Mouse (Mus musculus) left cerebral cortex, postnatal 25 days (tissue): ENCODE data around the gene Fgf8. TPM values are rescaled to one million over a fixed set of nuclear protein-coding genes. Genes with fewer than 3 reads are reported as not detected.

ENCODE experiments used
- DNase-seq, 2 experiments: peaks; one replicate each; pipeline ENCODE4 v3.0.0; 2022; ENCODE audit warnings: low spot score in 2 of 2, mixed read lengths in 1 of 2
- intact Hi-C: fragments of 180-260 bp; cut with DNase I; formaldehyde crosslinking; loops from one replicate; pipeline ENCODE4 v1.15.1; 2025
- total RNA-seq, 2 experiments: library from RNA; stranded (reverse); gene quantifications; 2 replicates each; pipeline ENCODE4 v1.2.3; 2021

Gene Fgf8
- not detected for total RNA-seq

DNA sequence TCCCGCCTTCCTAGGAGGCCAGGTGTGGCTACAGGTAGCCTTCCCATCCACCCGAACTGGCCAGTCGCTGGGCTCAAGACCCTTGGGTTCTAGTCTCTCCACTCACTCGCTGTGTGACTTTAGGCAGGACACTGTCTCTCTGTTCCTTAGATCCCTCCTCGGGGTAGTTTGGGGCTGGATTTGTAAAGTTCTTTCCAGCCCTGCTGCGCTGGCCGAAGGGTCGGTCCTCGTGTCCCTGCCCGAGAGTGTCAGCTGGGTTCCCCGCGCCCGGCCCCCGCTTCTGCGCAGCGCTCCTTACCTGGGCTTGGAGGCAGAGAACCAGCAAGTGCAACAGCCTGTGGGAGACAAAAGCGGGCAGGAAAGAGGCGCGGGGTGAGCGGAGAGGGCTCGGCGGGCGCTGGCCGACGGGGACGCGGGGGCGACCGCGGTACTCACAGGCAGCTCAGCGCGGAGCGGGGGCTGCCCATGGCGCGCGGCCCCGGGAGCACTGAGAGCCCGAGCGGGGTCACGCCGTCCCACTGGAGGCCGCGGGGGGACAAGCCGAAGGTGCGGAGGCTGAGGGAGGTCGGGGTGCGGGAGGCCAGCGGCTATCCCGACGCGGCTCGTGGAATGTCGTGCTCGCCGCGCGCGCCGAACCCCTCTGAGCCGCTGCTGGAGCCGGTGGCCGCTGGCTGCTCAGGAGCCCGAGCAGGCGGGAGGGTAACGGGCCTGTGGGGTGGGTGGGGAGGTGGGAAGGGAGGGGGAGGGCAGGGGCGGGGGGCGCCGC lies at the start of gene Fgf8:
Gene Fgf8, minus strand, starts transcription at position 698 of the 766 bp plus-strand sequence.
- DNase-seq, result no peak
- intact Hi-C loops, result no loop called here

DNA sequence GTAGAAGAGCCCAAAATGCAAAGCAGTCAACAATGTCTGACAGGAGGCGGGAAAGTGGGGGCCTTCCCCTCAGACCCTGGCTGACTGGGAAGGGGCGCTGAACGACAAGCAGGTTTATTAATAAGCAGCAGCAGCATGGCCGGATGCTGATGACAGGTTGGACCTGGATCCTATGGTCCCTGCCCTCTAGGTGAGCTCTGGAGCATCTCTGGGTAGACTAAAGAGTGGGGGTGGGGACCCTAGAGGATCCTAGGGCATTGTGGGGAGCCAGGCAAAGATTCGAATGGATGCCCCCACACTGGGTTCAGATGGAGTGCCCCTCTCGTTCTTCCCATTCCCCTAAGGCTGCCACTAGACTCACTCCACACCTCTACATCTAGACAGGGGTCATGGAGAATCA lies 49.7 kb upstream of the Fgf8 start:
- no peak for DNase-seq
- intact Hi-C loops, result no loop called here

DNA sequence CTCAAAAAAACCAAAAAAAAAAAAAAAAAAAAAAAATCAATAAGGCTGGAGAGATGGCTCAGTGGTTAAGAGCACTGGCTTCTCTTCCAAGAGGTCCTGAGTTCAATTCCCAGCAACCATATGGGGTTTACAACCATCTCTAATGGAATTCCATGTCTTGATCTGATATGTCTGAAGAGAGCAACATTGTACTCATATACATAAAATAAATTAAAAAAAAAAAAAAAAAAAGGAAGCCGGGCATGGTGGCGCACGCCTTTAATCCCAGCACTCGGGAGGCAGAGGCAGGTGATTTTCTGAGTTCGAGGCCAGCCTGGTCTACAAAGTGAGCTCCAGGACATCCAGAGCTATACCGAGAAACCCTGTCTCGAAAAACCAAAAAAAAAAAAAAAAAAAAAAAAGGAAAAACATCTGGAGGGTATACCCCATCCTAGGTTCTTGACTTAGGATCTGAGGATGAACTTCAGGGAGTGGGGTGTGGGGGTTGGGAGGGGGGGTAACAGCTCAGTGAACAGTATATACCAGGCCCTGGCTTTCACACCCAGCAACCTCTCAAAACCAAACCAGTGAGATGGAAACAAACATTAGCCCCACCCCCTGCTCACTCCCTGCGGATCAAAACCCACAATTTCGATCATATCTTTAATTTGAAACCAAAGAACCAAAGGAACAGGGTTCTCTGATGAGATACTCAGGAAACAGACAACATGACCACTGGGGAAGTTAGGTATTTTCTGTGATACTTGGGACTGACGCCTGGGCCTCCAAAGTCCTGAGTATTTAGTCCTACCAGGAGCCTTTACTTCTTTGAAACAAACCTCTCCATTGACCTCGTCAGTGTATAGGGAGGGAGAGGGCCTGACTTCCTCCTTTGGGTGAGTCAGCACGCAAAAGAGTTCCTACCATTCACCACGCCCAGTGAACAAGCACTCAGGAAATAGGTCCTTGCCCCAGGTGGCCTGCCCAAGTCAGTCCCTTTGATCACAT lies 47.5 kb upstream of the Fgf8 start:
- DNase-seq, result no peak
- intact Hi-C loops, result no loop called here

DNA sequence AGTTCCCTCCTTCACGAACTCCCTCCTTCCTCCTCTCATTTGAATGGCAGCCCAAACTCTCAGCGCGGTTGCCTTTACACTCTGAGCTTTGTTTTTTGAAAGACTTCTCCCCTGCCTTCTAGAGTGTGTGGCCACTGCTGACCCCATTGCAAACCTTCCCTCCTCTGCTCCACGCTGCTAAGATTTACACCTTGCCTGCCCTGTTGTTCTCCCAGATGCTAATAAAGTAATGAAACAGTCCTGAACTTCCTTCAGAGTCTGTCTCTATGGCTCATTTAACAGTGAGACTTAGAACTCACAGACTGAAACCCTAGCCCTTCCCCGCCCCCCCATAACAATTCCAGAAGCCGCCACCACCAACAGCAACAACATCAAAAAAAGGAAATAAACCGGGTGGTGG lies 46.6 kb upstream of the Fgf8 start:
- no peak for DNase-seq
- intact Hi-C loops, result no loop called here

DNA sequence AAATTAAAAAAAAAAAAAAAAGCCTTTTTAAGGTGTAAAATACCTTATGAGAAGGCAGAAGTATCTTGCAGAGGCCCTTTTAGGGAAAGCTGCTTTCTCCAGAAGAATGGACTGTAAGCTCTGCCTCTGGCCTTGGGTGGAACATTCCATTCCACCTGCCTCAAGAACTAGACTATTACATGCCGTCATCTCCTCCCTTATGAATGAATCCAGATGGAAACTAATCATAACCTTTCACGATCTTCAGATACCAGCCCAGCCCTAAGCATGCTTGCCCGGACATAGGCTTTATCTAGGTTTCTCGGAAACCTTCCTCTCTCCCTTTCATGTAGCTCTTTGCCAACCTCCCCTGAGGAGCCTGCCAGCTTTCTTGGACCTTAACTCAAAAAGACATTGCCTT lies 45.6 kb upstream of the Fgf8 start:
- DNase-seq, result no peak
- intact Hi-C loops, result no loop called here

DNA sequence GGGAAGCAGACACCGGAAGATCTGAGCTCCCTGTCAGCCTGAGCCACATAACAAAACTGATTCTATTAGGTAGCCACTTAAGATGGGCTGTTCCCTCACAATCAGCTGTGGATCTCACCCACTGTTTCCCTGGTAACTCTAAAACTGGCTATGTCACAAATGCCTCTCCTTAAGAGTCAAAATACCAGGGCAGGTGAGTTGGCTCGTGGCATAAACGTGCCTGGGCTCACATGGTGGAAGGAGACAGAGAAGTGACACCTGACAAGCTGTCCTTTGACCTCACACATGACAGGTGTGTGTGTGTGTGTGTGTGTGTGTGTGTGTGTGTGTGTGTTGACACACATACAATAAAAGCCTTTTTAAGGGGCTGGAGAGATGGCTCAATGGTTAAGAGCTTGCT lies 44.7 kb upstream of the Fgf8 start:
- no peak for DNase-seq
- intact Hi-C loops, result no loop called here

DNA sequence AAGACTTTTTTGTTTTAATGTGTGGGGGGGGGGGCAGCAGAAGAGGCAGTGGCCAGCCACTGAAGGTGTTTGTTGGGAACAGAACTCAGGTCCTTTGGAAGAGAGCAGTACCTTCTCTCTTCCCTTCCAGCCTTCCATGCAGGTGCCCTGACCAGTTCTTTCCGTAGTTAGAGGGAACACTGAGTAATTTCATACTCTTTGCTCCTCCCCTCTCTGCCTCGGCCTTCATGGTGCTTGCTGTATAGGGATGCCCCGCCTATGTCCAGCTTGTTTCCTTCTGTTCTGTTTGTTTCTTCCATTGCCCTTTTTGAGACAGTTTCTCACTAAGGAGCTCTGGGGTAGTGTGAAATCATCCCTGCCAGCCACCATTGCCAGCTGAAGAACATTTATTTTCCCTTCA lies 42.8 kb upstream of the Fgf8 start:
- DNase-seq, result no peak

DNA sequence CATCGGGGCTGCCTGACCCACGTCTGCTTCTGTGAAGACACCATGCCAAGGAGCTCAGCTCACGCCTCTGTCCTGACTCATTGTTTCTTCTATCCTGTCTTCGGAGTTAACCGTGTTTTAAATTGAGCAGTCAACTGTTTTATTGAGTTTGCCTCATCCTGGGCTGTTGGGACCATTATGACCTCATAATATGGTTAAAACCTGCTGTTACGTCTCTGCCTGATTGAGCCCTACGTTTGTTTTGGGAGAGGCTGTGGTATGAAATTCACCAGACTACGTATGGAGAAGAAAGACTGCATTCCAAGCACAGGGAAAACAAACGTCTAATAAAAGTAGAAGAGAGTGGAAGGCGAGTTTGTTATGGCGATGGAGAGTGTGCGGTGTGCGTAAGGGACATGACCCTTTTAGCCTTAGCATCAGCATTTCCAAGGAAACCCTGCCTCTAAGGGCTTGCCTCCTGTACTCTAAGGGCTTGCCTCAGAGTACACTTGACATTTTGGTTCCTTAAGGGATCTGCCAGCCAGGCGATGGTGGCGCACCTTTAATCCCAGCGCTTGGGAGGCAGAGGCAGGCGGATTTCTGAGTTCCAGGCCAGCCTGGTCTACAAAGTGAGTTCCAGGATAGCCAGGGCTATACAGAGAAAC lies 41.3 kb upstream of the Fgf8 start:
- no peak for DNase-seq
- intact Hi-C loops, result no loop called here

More for the DNA sequence above, 42.8 kb upstream of the Fgf8 start:
- intact Hi-C loops, result no loop called here

DNA sequence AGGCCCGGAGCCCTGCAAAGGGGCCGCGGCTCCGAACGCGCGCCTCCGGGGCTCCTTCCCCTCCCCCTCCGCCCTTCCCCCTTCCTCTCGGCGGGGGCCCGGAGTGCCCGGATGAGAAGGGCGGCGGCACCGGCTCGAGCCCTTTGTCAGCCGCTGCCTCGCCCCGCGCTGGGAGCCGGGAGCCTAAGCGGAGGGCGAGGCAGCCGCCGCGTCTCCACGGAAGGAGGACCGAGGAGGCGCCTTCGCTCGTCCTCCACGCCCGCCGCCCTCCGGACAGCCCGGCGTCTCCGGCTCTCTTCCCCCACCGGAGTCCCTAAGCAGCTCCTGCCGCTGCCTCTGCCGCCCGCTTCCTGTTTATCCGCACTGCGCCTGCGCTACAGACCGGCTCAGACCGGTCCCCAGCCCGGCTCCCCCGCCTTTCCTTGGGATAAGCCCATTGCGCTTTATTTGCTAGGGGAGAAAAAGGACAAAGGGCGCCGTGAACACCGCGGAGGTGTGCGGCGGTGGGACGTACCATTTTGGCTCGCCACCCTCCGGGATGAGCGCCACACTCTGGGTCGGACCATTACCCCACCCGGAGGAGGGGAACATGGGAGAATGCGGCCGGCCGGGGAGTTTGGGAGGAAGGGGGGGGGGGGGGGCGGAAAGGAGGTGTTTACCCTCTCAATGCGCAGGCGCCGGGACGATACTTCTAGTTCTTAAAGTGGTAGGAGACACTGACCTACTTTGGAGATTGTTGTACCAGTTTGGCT lies 40.6 kb upstream of the Fgf8 start, which contains the start of gene Mgea5:
Gene Mgea5, minus strand, starts transcription at position 657 of the 752 bp plus-strand sequence.
- peak; percentile 98 to 99 for DNase-seq
- intact Hi-C loops, result no loop called here

DNA sequence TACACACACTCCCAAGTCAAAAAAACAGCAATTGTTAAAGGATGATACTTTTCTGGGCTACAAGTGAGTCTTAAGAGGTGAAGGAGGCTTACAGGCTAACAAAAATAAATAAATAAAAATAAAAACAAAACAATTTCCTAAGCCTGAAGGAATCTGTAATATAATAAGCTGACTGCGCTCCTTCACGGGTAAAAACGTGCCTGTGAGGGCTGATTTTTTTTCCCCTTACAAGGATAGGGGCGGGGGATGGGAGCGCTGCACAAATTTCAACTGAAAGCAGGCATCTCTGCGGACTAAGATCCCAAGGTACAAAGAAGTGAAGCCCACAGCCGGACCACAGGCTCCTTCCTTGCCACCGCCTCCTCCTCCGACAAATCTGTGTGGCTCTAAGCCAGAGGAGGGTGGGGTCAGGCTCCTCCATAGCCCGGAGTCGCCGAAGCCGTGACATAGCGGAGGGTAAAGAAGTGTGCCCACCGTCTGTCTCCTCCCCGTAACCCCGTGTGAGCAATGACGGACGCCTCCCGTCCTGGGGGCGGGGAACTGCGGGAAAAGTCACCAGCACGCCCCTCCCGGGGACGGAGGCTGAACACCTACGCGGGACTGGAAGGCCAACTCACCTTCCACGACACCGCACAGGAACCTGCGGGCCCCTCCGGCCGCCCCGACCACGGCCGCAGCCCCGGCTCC lies 39.7 kb upstream of the Fgf8 start:
- intact Hi-C loops, result no loop called here
- peak; percentile 46 to 47 for DNase-seq

DNA sequence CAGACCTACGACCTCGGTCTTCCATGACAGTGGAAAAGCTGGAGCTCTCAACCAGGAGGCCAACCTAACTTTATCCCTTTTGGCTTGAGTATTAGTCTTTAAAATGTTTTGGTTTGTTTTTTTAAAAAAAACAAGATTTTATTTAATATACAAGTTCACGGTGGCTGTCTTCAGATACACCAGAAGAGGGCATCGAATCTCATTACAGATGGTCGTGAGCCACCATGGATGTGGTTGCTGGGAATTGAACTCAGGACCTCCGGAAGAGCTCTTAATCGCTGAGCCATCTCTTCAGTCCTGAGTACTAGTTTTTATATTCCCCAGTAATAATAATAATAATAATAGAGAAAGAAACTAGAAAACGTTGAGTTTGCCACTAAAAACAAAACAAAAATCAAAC lies 39.0 kb upstream of the Fgf8 start:
- intact Hi-C loops, result no loop called here
- no peak for DNase-seq

DNA sequence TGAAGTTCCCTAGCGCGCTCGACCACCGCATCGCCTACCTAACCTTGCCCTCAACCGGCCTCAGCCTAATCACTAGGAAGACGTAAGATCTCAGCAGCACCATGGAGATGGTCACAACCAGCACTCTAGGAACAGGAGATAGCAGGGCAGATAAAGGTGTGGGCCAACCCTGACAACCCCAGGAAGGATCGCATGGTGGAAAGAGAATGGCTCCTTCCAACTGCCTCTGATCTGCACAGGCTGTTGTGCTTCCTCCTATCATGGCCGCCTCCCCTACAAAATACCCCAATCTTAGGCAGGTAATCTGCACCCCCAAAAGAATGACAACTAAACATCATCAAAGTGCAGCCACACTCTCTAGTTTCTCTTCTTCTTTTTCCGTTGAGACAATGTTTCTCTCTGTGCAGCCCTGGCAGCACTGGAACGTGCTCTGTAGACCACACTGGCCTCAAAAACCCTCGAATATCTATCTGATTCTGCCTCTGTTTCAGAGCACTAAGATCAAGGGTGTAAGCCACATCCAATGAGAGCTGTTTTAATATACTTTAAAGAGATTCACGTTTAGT lies 37.7 kb upstream of the Fgf8 start:
- intact Hi-C loops, result no loop called here
- DNase-seq, result no peak

DNA sequence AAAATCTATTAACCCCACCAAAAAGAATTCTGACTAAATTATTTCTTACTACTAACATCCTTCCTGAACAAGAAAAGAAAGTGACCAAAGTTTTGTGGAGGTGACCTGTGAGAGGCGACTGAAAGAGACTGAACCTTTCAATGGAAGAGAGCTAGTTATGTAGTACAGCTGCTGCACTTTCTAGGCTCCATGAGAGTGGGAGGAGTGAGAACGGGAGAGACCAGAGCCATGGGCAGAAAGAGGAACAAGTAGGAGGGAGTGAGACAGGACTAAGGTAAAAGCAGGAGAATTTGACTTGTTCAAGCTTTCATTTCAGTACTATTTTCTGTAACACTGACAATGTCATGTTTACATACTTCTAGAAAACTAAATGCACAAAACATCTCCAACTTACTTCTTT lies 32.8 kb upstream of the Fgf8 start:
- peak; percentile 26 to 86 for DNase-seq
- intact Hi-C loops, result no loop called here

DNA sequence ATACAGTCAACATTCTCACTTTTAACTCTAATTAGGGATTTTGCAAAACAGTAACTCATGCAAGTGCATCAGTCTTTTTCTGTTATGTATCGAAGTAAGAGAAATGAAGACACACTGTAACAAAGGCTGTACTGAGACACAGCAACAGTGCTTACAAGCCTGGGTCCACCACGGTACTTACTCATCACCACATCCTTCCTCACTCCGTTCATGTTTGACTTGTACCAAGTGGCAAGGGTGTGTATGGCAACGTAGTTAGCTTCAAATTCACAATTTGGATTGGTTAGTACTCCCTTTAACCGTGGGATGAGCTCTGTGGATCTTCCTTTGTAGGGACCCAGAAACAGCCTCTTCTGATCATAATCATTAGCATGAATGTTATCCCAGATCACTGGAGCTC lies 28.8 kb upstream of the Fgf8 start:
- intact Hi-C loops, result no loop called here
- no peak for DNase-seq

DNA sequence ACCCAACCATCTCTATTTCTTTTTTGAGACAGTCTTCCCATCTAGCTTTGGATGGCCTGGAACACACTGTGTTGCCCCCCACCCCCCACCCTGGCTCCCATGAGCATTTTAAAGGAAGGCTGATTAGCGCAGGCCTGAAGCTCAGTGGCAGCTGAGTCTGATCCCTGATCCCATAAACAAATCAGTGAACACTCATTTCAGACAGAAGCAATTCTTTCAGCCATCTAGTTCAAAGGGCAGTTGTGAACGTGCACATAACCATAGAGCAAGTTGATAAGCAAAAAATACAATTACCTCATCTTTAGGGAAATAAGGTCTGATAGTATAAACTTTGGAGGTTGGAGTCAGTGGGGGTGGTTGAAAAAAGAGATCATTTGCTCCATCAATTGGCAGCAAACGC lies 18.1 kb upstream of the Fgf8 start:
- no peak for DNase-seq
- intact Hi-C loops, result no loop called here

DNA sequence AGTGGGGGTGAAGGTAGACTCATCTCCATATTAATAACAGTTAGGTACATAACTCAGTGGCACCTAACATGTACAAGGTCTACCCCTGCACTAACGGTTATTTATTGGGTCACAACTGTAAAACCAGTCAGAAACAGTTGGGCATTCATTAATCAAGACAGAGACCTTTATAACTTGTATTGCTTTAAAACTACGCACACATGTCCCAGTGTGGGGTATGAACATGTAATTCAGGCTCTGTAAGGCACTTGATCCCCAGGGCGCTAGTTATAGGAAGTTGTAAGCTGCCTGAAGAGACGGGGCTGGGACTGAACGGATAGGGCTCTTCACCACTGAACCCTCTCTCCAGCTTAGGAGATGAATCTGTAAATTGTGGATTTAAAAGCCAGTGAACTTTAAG lies 16.0 kb upstream of the Fgf8 start:
- DNase-seq, result no peak
- intact Hi-C loops, result no loop called here

DNA sequence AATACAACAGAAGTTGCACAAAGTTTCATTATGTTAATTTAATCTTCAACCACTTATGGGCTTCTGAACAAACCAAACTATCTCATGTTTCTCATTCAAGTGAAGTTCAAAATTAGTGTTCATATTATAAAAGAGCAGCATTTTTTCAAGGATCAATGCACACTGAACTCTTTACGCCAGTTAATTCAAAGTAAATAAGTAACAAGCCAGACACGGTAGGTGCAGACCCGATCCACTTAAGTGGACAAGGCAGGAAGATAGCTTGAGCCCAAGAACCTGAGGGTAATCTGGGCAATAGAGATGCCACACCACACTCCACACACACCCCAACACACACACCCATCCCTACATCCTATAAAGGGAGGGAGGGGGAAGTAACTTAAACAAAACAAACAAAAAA lies 10.8 kb upstream of the Fgf8 start:
- intact Hi-C loops, result no loop called here
- no peak for DNase-seq

DNA sequence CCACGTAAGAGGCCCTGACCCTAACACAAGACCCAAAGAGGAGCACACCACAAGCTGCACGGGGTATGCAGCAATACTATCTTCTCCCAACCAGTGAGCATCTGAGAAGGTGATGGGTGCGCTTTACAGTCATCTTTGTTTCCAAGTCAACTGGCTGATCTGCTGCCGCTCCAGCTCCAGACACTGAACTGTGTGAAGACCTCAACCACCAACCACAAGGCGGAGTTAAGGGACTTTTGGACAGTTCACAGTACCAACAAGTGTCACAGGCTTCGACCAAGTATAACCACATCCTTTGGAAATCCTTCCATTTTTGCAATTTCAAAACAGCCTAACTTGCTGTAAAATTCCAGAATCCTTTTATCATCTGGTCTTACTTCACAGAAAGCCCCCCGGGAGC lies 9.2 kb upstream of the Fgf8 start:
- intact Hi-C loops, result no loop called here
- no peak for DNase-seq
